Mouse (Mus musculus) R1 (cell line): Measurements from ENCODE around the gene Rgl3.

Source experiments
- DNase-seq: peaks from one replicate; pipeline ENCODE4 v3.0.0-alpha.2; 2018; ENCODE audit warnings: low read depth, low spot score

Rgl3 gene

DNA sequence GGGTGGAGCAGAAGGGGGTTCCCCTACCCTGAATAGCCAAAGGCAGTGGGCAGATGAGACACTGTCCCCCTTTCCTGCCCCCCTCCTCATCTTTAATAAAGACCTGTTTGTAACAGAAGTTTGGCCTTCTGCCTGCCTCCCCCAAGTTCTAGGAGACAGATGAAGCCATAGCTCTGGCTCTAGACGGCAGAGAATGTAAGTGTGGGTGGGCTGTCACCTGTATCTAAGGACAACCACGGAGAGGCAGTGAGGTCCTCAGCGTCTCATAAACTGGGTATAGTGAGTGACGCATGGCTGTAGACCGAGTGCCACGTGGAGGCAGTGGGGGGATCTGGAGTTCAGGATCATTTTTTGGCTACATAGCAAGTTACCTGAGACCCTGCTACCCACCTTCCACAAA, 40.5 kb downstream of the Rgl3 start:
- DNase-seq, result no peak

- no peak for DNase-seq
These were observed 41.1 kb downstream of the Rgl3 start for GRCm38 (mm10) chr9:21948146-21948545.

DNA sequence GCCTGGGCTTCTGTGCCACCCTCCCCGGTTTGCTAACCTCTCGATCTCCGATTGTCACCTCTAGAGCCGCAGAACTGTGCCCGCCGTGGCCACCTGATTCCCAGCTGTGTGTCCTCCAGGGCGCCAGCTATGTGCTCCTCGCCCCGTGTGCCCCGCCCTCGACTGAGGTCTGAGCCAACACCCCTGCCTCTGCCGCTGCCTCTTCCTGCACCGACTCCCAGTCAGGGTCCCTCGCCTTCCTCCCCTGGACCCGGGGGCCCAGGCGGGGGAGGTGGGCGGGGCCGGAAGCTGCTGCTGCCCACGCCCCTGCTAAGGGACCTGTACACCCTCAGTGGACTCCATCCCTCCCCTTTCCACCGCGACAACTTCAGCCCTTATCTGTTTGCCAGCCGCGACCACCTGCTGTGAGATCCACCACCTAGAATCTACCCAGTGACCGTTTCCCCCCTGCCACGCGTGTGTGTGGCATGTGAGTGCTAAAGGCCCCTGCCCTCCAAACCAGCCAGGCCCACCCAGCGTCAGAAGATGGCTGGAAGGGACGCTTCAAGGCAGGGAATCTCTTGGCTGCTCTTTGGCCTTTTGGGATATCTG, 41.6 kb downstream of the Rgl3 start:
- no peak for DNase-seq

GRCm38 (mm10) chr9:21944267-21944666, 45.0 kb downstream of the Rgl3 start:
- DNase-seq, result peak; percentile 85

GRCm38 (mm10) chr9:21943638-21944037, 45.6 kb downstream of the Rgl3 start:
- DNase-seq, result peak; percentile 76

DNA sequence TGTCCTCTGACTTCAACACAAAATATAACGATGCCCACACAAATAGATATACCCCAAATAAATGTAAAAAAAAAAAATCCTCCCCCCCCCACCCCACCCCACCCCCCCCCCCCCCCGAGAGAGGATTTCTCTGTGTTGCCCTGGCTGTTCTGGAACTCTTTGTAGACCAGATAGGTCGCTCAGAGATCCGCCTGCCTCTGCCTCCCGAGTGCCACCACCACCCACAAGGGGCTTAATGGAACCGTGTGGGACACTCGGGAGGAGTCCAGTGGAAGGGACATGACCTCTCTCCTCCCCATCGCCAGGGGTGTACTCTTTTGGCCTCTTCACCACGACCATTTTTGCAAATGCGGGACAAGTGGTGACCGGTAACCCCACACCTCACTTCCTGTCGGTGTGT, 46.2 kb downstream of the Rgl3 start:
- no peak for DNase-seq

DNA sequence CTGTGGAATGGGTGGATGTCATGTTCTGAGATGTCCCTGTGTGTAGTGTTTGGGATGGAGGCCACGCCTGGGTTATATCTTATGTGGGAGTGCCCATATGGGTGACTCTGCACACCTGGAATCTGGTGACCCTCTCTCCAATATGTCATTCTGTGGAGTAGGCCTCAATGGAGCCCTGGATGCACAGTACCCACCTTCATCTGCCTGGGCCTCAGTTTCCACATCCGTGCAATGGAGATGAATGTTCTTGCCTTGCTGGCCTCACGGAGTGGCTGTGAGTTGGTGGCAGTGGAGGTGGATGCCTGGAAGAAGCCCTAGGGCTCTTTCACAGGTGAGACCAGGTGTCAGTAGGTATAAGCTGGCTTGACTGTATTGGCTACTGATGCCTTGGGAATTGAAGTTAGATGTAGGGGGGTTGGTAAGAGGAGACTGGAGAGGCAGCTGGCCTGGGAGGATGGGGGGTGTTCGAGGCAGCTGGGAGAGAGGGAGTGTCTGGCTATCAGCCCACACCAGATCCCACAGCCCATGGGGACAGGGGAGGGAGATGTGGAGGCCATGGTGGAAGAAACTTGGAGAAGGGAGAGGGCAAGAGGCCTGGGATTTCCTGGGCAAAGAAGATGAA, 50.9 kb downstream of the Rgl3 start:
- DNase-seq, result no peak

DNA sequence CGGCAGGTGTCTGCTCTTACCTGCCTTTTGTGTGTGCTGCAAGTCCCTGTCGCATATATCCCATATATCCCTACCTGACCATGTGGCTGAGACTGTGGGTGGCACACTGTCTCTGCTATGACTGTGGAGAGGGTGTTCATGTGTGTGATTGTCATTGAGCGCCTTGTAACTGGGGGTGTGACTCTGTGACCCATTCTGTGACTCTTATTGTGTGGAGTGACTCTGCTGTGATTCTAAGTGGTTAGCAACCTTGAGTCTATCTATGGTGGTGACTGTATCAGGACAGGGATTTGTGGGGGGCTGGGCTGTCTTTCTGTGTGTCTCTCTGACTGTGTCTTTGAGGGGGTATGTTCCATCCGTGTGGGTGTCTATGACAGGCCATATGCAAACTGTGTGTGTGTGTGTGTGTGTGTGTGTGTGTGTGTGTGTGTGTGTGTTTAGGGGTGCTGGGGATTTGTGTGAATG, 51.5 kb downstream of the Rgl3 start:
- no peak for DNase-seq

DNA sequence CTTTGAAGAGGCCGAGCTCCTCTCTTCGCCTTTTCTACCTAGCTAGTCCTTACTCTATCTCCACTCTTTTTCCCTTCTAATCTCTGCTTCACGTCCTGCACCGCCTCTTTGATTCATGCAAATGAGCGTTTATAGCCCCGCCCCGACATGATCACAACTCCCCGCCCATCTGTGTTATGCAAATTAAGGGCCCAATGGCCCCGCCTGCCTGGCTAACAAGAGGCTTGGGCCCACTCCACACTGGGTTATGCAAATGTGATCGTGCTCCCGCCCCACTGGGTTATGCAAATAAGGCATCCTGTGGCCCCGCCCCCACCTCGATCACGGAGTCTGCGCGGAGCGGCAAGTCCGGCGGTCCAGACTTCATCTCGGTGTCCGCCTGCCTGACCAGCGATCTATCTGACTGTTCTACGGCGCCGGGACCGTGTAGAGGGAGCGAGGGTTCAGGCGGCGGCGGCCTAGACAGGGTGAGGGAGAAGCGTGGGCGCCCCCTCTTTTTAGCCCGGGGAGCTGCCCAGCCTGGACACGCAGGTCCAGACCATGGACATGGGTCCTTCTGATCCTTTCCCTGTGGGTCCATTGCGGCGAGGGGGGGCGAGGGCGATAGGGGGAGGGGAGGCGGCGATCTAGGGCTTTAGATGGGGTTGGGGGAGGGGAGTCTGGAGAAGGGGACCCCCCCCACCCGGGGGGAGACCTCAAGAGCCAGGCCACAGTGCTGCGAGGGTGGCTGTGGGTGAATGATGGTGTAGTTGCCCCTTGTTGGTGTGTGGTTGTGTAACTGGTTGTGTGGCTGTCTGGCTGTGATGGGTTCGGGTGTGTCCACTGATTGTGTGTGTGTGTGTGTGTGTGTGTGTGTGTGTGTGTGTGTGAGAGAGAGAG, 52.3 kb downstream of the Rgl3 start, which contains the start of gene Plppr2:
Gene Plppr2 (plus strand): TSS at position 342 of the 879 bp plus-strand sequence.
- DNase-seq, result peak; percentile 98

DNA sequence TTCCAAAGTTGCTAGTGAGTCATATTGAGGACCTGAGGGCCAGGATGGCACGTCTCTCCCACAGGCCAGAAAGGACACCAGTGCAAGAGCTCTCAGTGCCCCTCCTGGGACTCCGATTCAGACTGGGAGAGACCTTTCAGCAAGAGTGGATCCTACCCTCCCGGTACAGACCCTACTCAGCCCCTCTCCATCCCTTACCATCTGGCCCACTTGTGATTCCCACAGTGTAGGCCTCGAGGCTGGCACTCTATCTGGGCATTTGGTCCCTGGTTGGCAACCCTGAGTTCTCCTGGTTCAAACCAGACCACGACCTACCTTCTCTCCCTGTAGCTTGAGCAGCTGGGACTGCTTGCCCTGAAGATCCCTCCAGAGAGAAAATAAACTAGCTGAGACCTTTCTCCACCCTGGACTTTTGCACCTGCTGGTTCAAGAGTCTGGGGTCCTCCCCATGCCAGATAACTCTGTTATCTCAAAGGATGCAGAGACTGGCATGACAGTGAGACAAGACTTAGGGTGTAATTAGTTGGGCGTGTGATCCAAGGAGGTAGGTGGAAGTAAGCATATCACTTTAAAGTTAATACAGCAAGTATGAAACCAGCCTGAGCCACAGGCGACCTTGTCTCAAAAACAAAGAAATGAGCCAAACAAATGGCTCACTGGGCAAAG, 53.6 kb downstream of the Rgl3 start:
- no peak for DNase-seq

- no peak for DNase-seq
These were observed 55.2 kb downstream of the Rgl3 start for GRCm38 (mm10) chr9:21934021-21934420.

DNA sequence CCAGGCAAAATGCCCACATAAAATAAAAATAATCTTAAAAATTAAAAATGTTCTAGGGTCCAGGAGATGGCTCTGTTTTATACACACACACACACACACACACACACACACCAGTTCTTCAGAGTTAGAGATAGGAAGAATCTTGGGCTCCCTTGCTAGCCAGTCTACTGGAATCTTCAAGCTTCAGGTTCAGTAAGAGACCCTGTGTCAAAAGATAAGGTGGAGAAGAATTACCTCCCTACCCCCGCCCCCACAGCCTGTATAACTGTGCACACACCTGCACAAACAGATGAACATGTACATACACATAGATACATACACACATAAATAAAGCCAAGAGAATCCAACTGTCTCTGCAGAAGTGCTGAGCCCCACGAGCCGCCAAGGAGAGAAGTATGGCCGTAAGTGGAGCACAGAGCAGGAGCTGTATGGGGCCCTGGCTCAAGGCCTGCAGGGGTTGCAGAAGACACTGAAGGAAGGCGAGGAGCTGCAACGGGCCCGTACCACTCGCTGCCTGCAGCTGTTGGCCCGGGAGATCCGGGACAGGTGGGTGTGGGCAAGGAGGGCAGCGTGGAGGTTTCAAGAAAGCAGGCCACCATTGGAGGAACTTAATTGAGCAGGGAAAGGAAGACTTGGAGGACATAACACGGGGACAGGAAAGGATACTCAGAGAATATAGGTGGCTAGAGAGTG, 56.7 kb downstream of the Rgl3 start:
- no peak for DNase-seq

DNA sequence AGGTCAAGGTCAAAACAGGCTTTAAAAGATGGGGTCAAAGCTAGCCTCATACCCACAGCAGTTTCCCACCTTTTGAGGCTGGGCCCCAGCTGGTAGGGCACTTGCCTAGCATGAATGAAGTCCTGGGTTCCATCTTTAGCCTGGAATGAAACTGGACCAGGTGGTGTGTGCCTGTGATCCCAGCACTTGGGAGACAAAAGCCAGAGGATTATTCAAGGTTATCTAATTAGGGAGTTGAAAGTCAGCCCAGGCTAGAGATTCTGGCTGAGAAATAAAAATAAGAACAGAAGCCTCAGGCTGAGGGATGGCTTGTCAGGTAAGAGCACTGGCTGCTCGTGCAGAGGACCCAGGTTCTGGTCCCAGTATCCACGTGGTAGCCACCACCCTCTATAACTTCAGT, 57.2 kb downstream of the Rgl3 start:
- DNase-seq, result no peak

- DNase-seq, result no peak
These were observed 60.0 kb downstream of the Rgl3 start for GRCm38 (mm10) chr9:21929208-21929607.

DNA sequence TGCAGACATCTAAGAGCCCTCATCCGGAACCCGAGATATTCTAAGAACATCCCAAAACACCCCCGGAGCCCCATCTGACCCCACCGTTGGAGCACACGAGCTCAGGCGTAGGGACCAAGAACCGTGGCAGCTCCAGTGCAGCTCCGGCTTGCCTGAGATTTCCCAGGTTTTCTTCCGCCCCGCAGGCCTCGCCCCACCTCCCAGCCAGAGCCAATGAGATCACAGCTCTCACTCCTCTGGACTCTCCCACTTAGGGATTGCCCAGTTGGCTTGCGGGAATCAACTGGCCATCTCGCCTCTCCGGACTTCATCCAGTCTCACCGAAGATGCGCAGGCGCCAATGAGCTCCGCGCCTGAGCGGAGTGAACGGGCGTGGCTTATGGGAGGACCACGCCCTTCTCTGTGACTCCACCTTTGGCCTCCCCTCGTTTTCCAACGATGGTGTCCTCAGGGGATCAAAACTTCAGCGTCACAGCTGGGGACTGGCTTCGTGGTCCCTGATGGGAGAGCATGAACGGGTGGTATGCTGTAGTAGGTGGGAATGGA, 62.0 kb downstream of the Rgl3 start, which contains the start of the genes Ccdc159 and Tmem205:
Gene Ccdc159 (plus strand): TSS at position 264 of the 546 bp plus-strand sequence.
Gene Tmem205 (minus strand): TSS at position 349 of the 546 bp plus-strand sequence.
- peak; percentile 100 for DNase-seq

GRCm38 (mm10) chr9:21926784-21927183, 62.5 kb downstream of the Rgl3 start:
- no peak for DNase-seq

GRCm38 (mm10) chr9:21926155-21926554, 63.1 kb downstream of the Rgl3 start:
- DNase-seq, result no peak

- DNase-seq, result no peak
These were observed 63.7 kb downstream of the Rgl3 start for GRCm38 (mm10) chr9:21925506-21925905.

- no peak for DNase-seq
These were observed 64.2 kb downstream of the Rgl3 start for GRCm38 (mm10) chr9:21925034-21925433.

DNA sequence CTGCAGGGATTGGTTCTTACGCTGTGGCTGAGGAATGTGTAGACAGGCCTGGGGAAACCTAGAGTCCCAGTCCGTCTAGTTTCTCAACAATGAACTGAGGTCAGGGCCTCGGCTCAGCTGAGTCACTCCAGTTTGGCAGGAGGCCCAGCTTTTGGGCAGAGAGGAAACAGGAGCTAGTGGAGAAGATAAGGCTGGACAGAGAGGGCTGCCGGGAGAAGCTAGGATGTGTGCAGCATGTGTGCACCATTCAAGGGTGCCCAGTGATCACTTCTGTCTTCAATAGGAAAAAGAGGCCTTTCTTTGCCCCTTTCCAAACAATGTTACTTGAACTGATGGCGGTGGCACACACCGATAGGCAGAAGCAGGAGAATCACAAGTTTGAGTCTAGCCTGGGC, 65.2 kb downstream of the Rgl3 start:
- DNase-seq, result peak; percentile 71
